Mouse (Mus musculus): ENCODE measurements around the gene Taf1.

- no peak for TF ChIP-seq CTCF (IDR thresholded peaks at IDR 0.05; ENCODE audit: borderline replicate concordance, extremely low read depth, insufficient read depth, insufficient read length)
- no peak for TF ChIP-seq POLR2A (IDR thresholded peaks at IDR 0.05; ENCODE audit: borderline replicate concordance, extremely low read depth, insufficient read depth, insufficient read length, poor library complexity, severe bottlenecking)
Measured at GRCm38 (mm10) chrX:101622539-101622938, 90.0 kb downstream of the Taf1 start.
